Mouse (Mus musculus) lung, postnatal 0 days (tissue): ENCODE results near the gene Cdca5. TPM values are rescaled to one million over a fixed set of nuclear protein-coding genes. Genes with fewer than 3 reads are reported as not detected.

Source experiments
- ATAC-seq: fragments of 200-750 bp; cut with Nextera tagmentation; 2 replicates; pipeline ENCODE4 v1.8.0; 2017; ENCODE audit warnings: moderate library complexity
- DNase-seq: peaks from one replicate; pipeline ENCODE4 v3.0.0-alpha.2; 2016; ENCODE audit warnings: low spot score
- H3K27ac ChIP-seq: fragments of 300-500 bp; sonication (generic); 2 replicates; pipeline ENCODE4 v1.5.1; 2014; ENCODE audit warnings: antibody characterized with exemption, mild to moderate bottlenecking, low read length, mixed read lengths
- H3K27me3 ChIP-seq: fragments of 300-500 bp; sonication (generic); replicated peaks from 2 replicates; pipeline ENCODE4 v1.6.1; 2014; ENCODE audit warnings: low read length, mixed read lengths; ENCODE audit not compliant: insufficient read depth
- H3K36me3 ChIP-seq: fragments of 300-500 bp; sonication (generic); 2 replicates; pipeline ENCODE4 v1.6.1; 2014; ENCODE audit warnings: low read length, mixed read lengths; ENCODE audit not compliant: insufficient read depth
- H3K4me1 ChIP-seq: fragments of 300-500 bp; sonication (generic); 2 replicates; pipeline ENCODE4 v1.6.1; 2014; ENCODE audit warnings: antibody characterized with exemption, low read depth, low read length, mixed read lengths; ENCODE audit not compliant: insufficient read depth
- H3K4me2 ChIP-seq: fragments of 300-500 bp; sonication (generic); replicated peaks from 2 replicates; pipeline ENCODE4 v1.6.1; 2014; ENCODE audit warnings: low read depth, mild to moderate bottlenecking, low read length, moderate library complexity, mixed read lengths
- H3K4me3 ChIP-seq: fragments of 300-500 bp; sonication (generic); 2 replicates; pipeline ENCODE4 v1.5.1; 2014; ENCODE audit warnings: low read depth, low read length
- H3K9ac ChIP-seq: fragments of 300-500 bp; sonication (generic); replicated peaks from 2 replicates; pipeline ENCODE4 v1.6.1; 2014; ENCODE audit warnings: low read depth, mild to moderate bottlenecking
- H3K9me3 ChIP-seq: fragments of 300-500 bp; sonication (generic); 2 replicates; pipeline ENCODE4 v1.6.1; 2016; ENCODE audit warnings: low read length, mixed read lengths
- CTCF ChIP-seq: IDR thresholded peaks from 2 replicates; pipeline ENCODE4 v1.5.1; 2016; ENCODE audit warnings: antibody characterized with exemption, mild to moderate bottlenecking
- EP300 ChIP-seq: IDR thresholded peaks from 2 replicates; pipeline ENCODE4 v1.6.1; 2016; ENCODE audit warnings: antibody characterized with exemption, mild to moderate bottlenecking, control low read depth
- WGBS: fragments of 180-500 bp; shearing (Covaris S2); extraction: QIAGEN DNeasy Blood & Tissue Kit; methylation state at CpG from one replicate; pipeline ENCODE4 v1.1.7; 2014; 5-methylcytosine and 5-hydroxymethylcytosine counted together
- polyA plus RNA-seq: library from polyadenylated mRNA; unstranded; fragments of >200 nt; fragmentation: Nextera tagmentation; extraction: Ambion mirVana; gene quantifications from 2 replicates; pipeline ENCODE4 v1.2.1, GENCODE M21; 2015

The Cdca5 gene
- polyA plus RNA-seq, 1 experiment from 2014 or later = 2.8 TPM

- H3K4me2 ChIP-seq = no peak overlapping the region
- H3K9me3 ChIP-seq = no peaks in the 10 kb centered on the region
- peaks cover 8% of the 10 kb centered on the region; the same call in 1 of the 2 replicates for H3K4me1 ChIP-seq
- H3K27ac ChIP-seq = no peak overlapping the region
- TF ChIP-seq EP300 = no peak
- TF ChIP-seq CTCF = no peak
- DNase-seq = no peak
- no peaks in the 10 kb centered on the region for H3K27me3 ChIP-seq
- H3K9ac ChIP-seq = no peak overlapping the region
- peaks cover 12% of the 10 kb centered on the region; the same call in 1 of the 2 replicates for H3K36me3 ChIP-seq
- ATAC-seq = no peak
- H3K4me3 ChIP-seq = no peak overlapping the region
- WGBS = 89% methylated on average over 5 of the region's 5 CpGs
These were observed 10.9 kb upstream of the Cdca5 start for GRCm38 (mm10) chr19:6073889-6074288.

GRCm38 (mm10) chr19:6076564-6077393 lies 8.0 kb upstream of the Cdca5 start, which contains the start of gene Vps51:
Vps51 (minus strand) TSS chr19:6077231.
- no peaks in the 10 kb centered on the region for H3K9me3 ChIP-seq
- TF ChIP-seq CTCF (no peak), EP300 (0 out of 2 replicates have a peak, but pooled peaks have one; percentile 39)

GRCm38 (mm10) chr19:6079983-6080480 lies 4.8 kb upstream of the Cdca5 start, which contains the start of gene Tmem262:
Tmem262 (plus strand) TSS chr19:6080033.
- ATAC-seq (no peak), DNase-seq (no peak)
- Histone ChIP-seq H3K27me3 (no peaks in the 10 kb centered on the region), H3K4me3 (no peak within 1 kb of the TSS), H3K27ac (no peak within 1 kb of the TSS), H3K9ac (no peak within 1 kb of the TSS), H3K36me3 (peaks cover 20% of the 10 kb centered on the region; the same call in 1 of the 2 replicates), H3K4me1 (peaks cover 14% of the 10 kb centered on the region; the same call in 1 of the 2 replicates), H3K4me2 (no peak within 1 kb of the TSS), H3K9me3 (no peaks in the 10 kb centered on the region)
- TF ChIP-seq CTCF (no peak), EP300 (no peak)
- 92% methylated on average over 12 of the region's 12 CpGs for WGBS

More at GRCm38 (mm10) chr19:6076564-6077393, 8.0 kb upstream of the Cdca5 start, which contains the start of gene Vps51:
- Histone ChIP-seq H3K4me2 (peak within 1 kb of the TSS; percentile 57), H3K27ac (peak within 1 kb of the TSS; percentile 81), H3K4me3 (peak within 1 kb of the TSS; percentile 69), H3K36me3 (peaks cover 16% of the 10 kb centered on the region; the same call in 1 of the 2 replicates), H3K4me1 (peaks cover 8% of the 10 kb centered on the region; the same call in 1 of the 2 replicates), H3K9ac (peak within 1 kb of the TSS; percentile 64), H3K27me3 (no peaks in the 10 kb centered on the region)
- ATAC-seq = peak; percentile 93
- DNase-seq = peak; percentile 96
- WGBS = 1% methylated on average over 33 of the region's 33 CpGs

GRCm38 (mm10) chr19:6082156-6082555 lies 2.6 kb upstream of the Cdca5 start, which contains the start of gene Gm28374:
Gm28374 (minus strand) TSS chr19:6082256.
- WGBS = 85% methylated on average over 9 of the region's 9 CpGs
- Histone ChIP-seq H3K9me3 (no peaks in the 10 kb centered on the region), H3K36me3 (peaks cover 20% of the 10 kb centered on the region; the same call in 1 of the 2 replicates), H3K27me3 (no peaks in the 10 kb centered on the region), H3K9ac (no peak within 1 kb of the TSS), H3K27ac (no peak within 1 kb of the TSS), H3K4me1 (0 out of 2 replicates have a peak, but pooled peaks cover 6% of the 10 kb centered on the region), H3K4me2 (no peak within 1 kb of the TSS), H3K4me3 (no peak within 1 kb of the TSS)
- no peak for DNase-seq
- TF ChIP-seq EP300 (no peak), CTCF (no peak)
- no peak for ATAC-seq

- peaks cover 15% of the 10 kb centered on the region; the same call in 1 of the 2 replicates for H3K36me3 ChIP-seq
- no peaks in the 10 kb centered on the region for H3K27me3 ChIP-seq
- ATAC-seq (peak; percentile 60), DNase-seq (peak; percentile 84)
- 1% methylated on average over 17 of the region's 17 CpGs for WGBS
- H3K27ac ChIP-seq = no peak overlapping the region
- H3K4me1 ChIP-seq = 0 out of 2 replicates have a peak, but pooled peaks cover 6% of the 10 kb centered on the region
- H3K9ac ChIP-seq = peak overlapping the region; percentile 34; the same call in 1 of the 2 replicates
- peak overlapping the region; percentile 62 for H3K4me3 ChIP-seq
- no peaks in the 10 kb centered on the region for H3K9me3 ChIP-seq
- no peak for TF ChIP-seq EP300
- TF ChIP-seq CTCF = no peak
- H3K4me2 ChIP-seq = peak overlapping the region; percentile 94
These were observed 665 bp downstream of the Cdca5 start for GRCm38 (mm10) chr19:6085417-6085879.

- Histone ChIP-seq H3K4me2 (no peak overlapping the region), H3K9ac (no peak overlapping the region), H3K27me3 (no peaks in the 10 kb centered on the region), H3K27ac (no peak overlapping the region), H3K36me3 (0 out of 2 replicates have a peak, but pooled peaks cover 3% of the 10 kb centered on the region), H3K4me3 (no peak overlapping the region), H3K9me3 (no peaks in the 10 kb centered on the region), H3K4me1 (0 out of 2 replicates have a peak, but pooled peaks cover 5% of the 10 kb centered on the region)
- no peak for TF ChIP-seq CTCF
- no peak for TF ChIP-seq EP300
- DNase-seq (no peak), ATAC-seq (no peak)
- 91% methylated on average over 13 of the region's 13 CpGs for WGBS
These were observed 4.1 kb downstream of the Cdca5 start for GRCm38 (mm10) chr19:6088841-6089240.
